Mouse (Mus musculus): Measurements from ENCODE around the gene Pdss2. TPM values are rescaled to one million over a fixed set of nuclear protein-coding genes. Genes with fewer than 3 reads are reported as not detected.

The Pdss2 gene
- polyA plus RNA-seq, 1 experiment from 2014 or later: 15.1 TPM

DNA sequence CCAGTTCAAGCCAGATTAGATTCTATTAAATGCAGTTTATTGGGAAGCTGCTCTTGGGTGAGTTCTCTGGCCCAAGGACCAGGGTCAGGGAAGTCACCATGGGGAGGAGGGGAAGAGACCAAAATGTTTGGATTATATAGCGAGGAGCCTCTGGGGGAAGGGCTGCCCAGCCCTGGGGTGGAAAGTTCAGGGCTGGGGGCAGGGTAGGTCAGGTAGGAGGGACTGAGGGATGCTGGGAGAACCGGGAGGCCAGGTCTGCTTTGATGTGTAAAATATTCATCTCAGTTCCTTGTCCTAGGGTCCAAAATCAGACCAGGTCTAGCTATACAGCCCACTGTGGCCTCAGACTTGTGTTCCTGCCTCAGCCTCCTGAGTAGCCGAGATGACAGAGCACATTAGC is 241.9 kb downstream of the Pdss2 start:
- H3K27ac ChIP-seq (replicated peaks): no peak overlapping the region
- WGBS: 88% methylated on average over 3 of the region's 3 CpGs
- H3K4me1 ChIP-seq: no peaks in the 10 kb centered on the region
- no peaks in the 10 kb centered on the region for H3K36me3 ChIP-seq
- no peaks in the 10 kb centered on the region for H3K27me3 ChIP-seq
- H3K4me2 ChIP-seq (replicated peaks): no peak overlapping the region
- ATAC-seq (replicated peaks): no peak
- H3K4me3 ChIP-seq: no peak overlapping the region
- no peak overlapping the region for H3K9ac ChIP-seq (replicated peaks)
- H3K9me3 ChIP-seq: no peaks in the 10 kb centered on the region

DNA sequence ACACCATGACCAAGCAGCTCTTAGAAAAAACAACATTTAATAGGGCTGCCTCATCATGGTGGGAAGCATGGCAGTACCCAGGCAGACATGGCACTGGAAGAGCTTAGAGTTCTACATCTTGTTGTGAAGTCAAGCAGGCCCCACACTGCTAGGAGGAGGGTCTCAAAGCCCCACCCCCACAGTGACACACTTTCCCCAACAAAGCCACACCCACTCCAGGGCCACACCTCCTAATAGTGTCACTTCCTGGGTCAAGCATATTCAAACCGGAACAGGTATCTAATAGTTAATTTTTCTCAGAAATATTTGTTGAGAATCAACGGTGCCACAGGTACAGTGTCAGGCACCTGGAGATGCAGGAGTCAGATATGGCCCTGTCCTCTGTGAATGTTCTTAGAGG is 244.9 kb downstream of the Pdss2 start:
- Histone ChIP-seq H3K27me3 (no peaks in the 10 kb centered on the region), H3K4me2 (replicated peaks) (no peak overlapping the region), H3K4me3 (no peak overlapping the region), H3K4me1 (no peaks in the 10 kb centered on the region), H3K36me3 (no peaks in the 10 kb centered on the region), H3K27ac (replicated peaks) (no peak overlapping the region), H3K9me3 (no peaks in the 10 kb centered on the region), H3K9ac (replicated peaks) (no peak overlapping the region)
- WGBS: 96% methylated on average over 2 of the region's 2 CpGs
- no peak for ATAC-seq (replicated peaks)

DNA sequence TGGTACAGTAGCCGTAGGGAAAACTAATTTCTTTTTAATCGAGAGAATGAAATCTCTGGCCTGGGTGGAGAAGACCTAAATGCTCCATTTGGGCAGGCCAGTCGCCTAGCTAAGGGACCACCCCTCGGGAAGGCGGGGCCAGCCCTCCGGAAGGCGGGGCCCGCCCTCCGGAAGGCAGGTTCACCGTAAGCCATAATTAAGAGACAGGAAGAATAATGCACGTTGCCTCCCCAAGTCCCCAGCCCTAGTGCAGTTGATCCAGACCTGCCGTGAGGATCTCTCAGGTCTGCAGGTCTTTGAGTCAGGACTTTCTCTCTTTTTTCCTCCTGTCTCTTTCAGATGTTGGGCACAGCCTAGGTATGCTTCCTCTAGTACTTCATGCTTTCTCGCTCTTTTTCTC is 246.4 kb downstream of the Pdss2 start:
- Histone ChIP-seq H3K9me3 (no peaks in the 10 kb centered on the region), H3K27me3 (no peaks in the 10 kb centered on the region), H3K9ac (replicated peaks) (no peak overlapping the region), H3K4me3 (no peak overlapping the region), H3K4me2 (replicated peaks) (no peak overlapping the region), H3K36me3 (no peaks in the 10 kb centered on the region), H3K27ac (replicated peaks) (no peak overlapping the region), H3K4me1 (no peaks in the 10 kb centered on the region)
- ATAC-seq (replicated peaks): no peak
- 46% methylated on average over 13 of the region's 13 CpGs for WGBS

DNA sequence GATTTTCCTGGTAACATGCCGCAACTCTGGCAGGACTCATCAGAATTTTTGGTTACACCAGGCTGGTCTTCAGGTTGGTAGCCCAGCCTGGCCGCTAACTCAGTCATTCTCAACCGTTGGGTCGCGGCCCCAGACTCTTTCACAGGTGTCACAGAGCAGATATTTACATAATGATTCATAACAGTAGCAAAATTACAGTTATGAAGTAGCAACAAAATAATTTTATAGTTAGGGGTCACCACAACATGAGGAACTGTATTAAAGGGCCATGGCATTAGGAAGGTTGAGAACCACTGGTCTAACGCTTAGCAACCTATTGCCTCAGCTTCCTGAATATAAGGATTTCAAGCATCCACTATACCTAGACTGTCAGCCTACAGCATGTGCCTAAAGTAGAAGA is 247.0 kb downstream of the Pdss2 start:
- H3K4me1 ChIP-seq: no peaks in the 10 kb centered on the region
- no peaks in the 10 kb centered on the region for H3K9me3 ChIP-seq
- no peak overlapping the region for H3K9ac ChIP-seq (replicated peaks)
- no peak for ATAC-seq (replicated peaks)
- WGBS: 94% methylated on average over 6 of the region's 6 CpGs
- no peak overlapping the region for H3K27ac ChIP-seq (replicated peaks)
- no peaks in the 10 kb centered on the region for H3K27me3 ChIP-seq
- no peaks in the 10 kb centered on the region for H3K36me3 ChIP-seq
- no peak overlapping the region for H3K4me2 ChIP-seq (replicated peaks)
- no peak overlapping the region for H3K4me3 ChIP-seq

DNA sequence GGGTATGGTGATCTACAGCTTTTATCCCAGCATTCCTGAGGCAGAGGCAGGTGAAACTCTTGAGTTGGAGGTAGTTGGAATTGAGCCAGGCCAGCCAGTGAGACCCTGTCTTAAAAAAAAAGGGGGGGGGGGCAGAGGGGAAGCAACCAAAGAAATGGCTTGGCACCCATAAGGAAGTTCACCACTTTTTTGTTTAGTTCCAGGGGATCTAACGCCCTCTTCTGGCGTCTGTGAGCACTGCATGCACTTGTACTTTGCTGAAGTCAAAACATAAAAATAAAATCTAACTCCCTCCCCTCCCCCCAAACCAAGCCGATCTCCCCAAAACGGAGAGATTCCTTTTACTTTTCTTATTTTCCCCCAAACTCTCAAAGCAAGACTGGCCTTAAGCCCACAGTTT is 254.1 kb downstream of the Pdss2 start:
- ATAC-seq (replicated peaks): no peak
- WGBS: 57% methylated on average over 4 of the region's 4 CpGs
- H3K9ac ChIP-seq (replicated peaks): no peak overlapping the region
- no peaks in the 10 kb centered on the region for H3K36me3 ChIP-seq
- no peak overlapping the region for H3K27ac ChIP-seq (replicated peaks)
- peaks cover 22% of the 10 kb centered on the region for H3K4me1 ChIP-seq
- no peak overlapping the region for H3K4me2 ChIP-seq (replicated peaks)
- H3K27me3 ChIP-seq: no peaks in the 10 kb centered on the region
- no peaks in the 10 kb centered on the region for H3K9me3 ChIP-seq
- H3K4me3 ChIP-seq: no peak overlapping the region

DNA sequence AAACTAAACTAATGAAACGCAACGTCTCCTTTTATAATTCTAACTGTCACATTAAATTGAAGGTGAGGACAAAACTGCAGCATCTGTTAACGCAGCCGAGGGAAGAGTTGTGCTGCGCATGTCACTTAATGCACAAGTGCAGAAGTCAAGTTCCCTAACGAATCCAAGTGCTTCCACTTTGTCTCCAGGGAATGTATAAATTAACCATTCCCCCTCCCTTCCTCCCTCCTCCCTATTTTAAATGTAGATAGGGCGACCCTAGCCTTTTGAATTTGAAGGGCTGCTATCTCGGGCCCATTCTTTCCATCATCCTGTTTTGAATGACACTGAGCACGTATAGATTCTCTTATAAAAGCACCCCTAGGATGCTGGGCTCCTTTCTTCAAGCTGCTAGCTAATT is 256.2 kb downstream of the Pdss2 start:
- ATAC-seq (replicated peaks): no peak
- H3K36me3 ChIP-seq: no peaks in the 10 kb centered on the region
- H3K27me3 ChIP-seq: no peaks in the 10 kb centered on the region
- peak overlapping the region; percentile 99 for H3K27ac ChIP-seq (replicated peaks)
- peaks cover 41% of the 10 kb centered on the region for H3K4me1 ChIP-seq
- 3% methylated on average over 9 of the region's 9 CpGs for WGBS
- peak overlapping the region; percentile 83 for H3K4me2 ChIP-seq (replicated peaks)
- H3K9me3 ChIP-seq: no peaks in the 10 kb centered on the region
- peak overlapping the region; percentile 97 for H3K9ac ChIP-seq (replicated peaks)
- H3K4me3 ChIP-seq: peak overlapping the region; percentile 93

DNA sequence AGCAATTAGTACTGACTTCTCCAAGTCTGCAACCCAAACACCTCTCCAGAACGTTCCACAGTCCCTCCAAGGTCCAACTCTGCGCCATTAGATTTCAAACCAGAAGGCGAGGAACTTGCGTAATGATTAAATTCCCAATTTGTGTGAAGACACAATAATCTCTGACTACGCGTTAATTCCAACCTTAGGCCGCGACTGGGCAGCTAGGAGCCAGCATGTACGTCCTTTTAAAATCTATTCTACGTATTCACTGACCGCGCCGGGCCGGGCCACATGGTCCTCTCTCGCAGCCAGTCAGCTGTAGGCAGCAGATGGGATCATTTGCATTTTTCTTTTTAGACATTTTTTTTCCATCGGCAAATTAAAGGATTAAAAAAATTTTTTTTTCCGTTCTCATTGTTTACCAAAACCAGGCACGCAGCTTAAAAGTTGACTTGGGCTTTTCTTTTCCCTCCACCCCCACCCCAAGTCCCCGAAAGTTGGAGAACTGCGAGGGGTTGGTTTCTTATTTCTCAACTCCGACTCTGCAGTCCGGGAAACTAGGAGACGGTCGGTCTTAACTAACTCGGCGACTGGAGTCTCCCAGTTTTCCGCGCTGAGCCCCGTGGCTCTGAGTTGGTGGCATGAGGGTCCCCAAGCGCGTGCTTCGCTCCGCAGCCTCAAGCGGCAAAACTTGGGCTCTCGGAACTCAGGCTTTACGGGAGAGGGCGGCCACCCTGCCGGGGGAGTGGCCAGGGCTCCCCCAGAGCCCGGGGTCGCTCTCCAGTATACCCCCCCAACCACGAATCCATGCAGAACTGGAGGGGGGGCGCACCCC is 256.8 kb downstream of the Pdss2 start:
- Histone ChIP-seq H3K27me3 (no peaks in the 10 kb centered on the region), H3K9me3 (no peaks in the 10 kb centered on the region), H3K9ac (replicated peaks) (peak overlapping the region; percentile 97), H3K4me1 (peaks cover 47% of the 10 kb centered on the region), H3K27ac (replicated peaks) (peak overlapping the region; percentile 99), H3K36me3 (no peaks in the 10 kb centered on the region), H3K4me2 (replicated peaks) (peak overlapping the region; percentile 83), H3K4me3 (peak overlapping the region; percentile 93)
- under 1% methylated on average over 42 of the region's 42 CpGs for WGBS
- peak; percentile 38 for ATAC-seq (replicated peaks)

DNA sequence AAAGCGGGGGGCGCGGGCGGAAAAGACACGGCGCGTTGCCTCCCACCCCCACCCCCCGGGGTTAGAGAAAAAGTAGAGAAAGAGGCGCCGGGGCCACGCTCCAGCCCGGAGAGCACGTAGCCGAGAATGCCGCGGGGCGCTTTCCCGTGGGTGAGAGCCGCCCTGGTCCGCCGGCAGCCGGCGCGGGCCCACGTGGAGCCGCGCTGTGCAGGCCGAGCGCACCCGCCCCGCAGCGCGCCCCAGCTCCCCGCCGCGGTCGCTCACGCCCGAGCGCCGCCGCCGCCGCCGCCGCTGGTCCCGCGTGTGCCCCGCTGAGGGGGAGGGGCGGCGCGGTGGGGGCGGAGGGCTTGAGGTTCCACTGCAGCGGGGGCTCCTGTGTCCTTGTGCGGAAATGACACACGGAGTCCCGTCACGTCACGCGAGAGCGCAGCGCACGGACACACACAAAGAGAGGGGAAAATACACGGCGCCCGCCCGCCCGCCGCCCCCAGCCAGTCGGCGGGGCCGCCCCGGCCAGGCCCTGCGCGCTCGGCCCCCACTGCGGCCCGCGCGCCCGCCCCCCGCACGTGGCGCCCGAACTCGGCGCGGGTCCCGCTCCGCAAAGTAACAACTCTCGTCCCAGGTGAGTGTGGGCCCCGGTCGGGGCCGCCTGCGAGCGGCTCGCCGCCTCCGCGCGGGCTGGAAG is 257.6 kb downstream of the Pdss2 start, which contains the start of gene Bend3:
Gene Bend3 (plus strand): TSS at position 81 of the 685 bp plus-strand sequence.
- peak within 1 kb of the TSS; percentile 93 for H3K4me3 ChIP-seq
- peak within 1 kb of the TSS; percentile 83 for H3K4me2 ChIP-seq (replicated peaks)
- H3K9me3 ChIP-seq: no peaks in the 10 kb centered on the region
- peak within 1 kb of the TSS; percentile 97 for H3K9ac ChIP-seq (replicated peaks)
- peaks cover 55% of the 10 kb centered on the region for H3K4me1 ChIP-seq
- peak; percentile 67 for ATAC-seq (replicated peaks)
- no peaks in the 10 kb centered on the region for H3K36me3 ChIP-seq
- WGBS: under 1% methylated on average over 85 of the region's 101 CpGs
- H3K27me3 ChIP-seq: no peaks in the 10 kb centered on the region
- H3K27ac ChIP-seq (replicated peaks): peak within 1 kb of the TSS; percentile 99

DNA sequence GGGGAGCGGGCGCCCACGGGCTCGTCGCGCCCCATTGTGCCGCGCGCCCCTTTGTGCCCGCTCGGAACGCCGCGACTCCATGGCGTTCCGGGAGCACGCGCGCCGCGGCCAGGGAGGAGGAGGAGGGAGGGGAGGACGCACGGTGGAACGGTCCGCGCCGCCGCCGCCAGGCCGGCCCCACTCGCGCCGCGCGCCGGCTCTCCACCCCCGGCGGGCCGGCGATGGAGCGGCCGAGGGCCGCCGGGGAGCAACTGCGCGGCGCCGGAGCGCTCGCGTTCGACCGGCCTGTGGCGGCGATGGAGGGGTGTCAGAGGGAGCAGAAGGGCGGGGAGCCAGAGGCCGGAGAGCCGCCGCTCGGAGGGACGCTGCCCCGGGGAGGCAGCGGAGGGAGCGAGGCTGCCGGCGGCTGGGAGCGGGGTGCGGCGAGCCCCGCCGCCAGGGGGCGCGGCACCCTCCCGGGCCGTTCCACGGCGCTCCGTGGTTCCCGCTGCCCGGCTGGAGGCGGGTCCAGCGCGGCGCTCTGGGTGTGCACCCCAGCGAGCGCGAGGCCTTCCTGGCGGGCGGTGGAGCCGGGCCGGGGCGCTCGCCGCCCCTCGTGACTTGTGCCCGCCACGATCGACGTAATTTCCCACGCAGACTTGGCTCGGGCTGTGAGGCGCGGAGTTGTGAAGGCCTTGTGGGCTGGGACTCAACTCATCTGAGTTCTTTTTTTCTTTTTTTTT is 258.3 kb downstream of the Pdss2 start:
- Histone ChIP-seq H3K9ac (replicated peaks) (peak overlapping the region; percentile 97), H3K4me2 (replicated peaks) (peak overlapping the region; percentile 83), H3K27ac (replicated peaks) (peak overlapping the region; percentile 99), H3K4me1 (peaks cover 55% of the 10 kb centered on the region), H3K4me3 (peak overlapping the region; percentile 93), H3K9me3 (no peaks in the 10 kb centered on the region), H3K27me3 (no peaks in the 10 kb centered on the region), H3K36me3 (no peaks in the 10 kb centered on the region)
- peak; percentile 80 for ATAC-seq (replicated peaks)
- under 1% methylated on average over 65 of the region's 103 CpGs for WGBS

DNA sequence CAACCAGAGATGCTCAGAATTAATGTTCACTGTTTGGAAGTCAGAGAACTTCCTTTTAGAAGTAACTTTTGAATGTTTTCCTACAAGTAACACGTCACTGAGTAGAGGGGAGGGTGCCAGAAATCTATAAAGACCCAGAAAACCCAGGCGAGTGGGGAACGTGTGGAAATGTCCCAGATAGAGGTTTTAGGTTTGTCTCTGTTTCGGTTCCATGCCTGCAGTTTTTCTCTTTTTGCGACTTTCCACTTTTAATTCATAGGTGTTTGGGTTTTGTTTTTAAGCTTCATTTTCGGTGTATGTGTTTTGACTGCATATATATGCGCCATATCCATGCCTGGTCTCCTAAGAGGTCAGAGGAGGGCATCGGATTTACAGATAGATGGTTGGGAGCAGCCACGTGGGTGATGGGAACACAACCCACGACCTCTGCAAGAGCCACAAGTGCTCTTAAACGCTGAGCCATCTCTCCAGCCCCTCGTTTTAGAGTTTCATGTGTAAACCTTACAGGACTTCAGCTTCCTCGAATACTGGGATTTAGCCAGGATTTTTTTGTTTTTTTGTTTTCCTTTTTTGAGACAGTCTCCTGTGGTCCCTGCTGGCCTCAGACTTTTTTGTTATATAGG is 259.1 kb downstream of the Pdss2 start:
- H3K36me3 ChIP-seq: no peaks in the 10 kb centered on the region
- no peaks in the 10 kb centered on the region for H3K9me3 ChIP-seq
- peak overlapping the region; percentile 83 for H3K4me2 ChIP-seq (replicated peaks)
- 2% methylated on average over 13 of the region's 13 CpGs for WGBS
- no peaks in the 10 kb centered on the region for H3K27me3 ChIP-seq
- peaks cover 51% of the 10 kb centered on the region for H3K4me1 ChIP-seq
- ATAC-seq (replicated peaks): no peak
- peak overlapping the region; percentile 93 for H3K4me3 ChIP-seq
- H3K27ac ChIP-seq (replicated peaks): peak overlapping the region; percentile 99
- peak overlapping the region; percentile 97 for H3K9ac ChIP-seq (replicated peaks)

DNA sequence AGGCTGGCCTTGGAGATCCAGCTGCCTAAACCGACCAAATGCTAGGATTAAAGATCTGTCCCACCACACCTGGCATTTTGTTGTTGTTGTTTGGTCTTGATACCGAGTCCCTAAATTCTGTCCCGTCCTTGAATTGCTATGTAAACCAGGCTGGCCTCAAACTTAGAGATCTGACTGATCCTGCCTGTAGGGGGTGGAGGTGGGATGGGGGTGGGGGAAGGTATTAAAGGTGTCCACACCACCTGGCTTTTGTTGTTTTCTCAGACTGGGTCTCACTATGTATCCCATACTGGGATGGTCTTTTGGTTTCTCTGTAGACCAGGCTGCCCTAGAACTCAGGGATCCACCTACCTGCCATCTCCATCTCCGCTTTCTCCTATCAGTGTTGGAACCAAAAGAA is 259.9 kb downstream of the Pdss2 start:
- Histone ChIP-seq H3K36me3 (no peaks in the 10 kb centered on the region), H3K4me1 (peaks cover 51% of the 10 kb centered on the region), H3K27me3 (no peaks in the 10 kb centered on the region), H3K27ac (replicated peaks) (no peak overlapping the region), H3K9me3 (no peaks in the 10 kb centered on the region), H3K4me3 (no peak overlapping the region), H3K4me2 (replicated peaks) (0 out of 2 replicates have a peak overlapping the region, but pooled peaks have one; percentile 83), H3K9ac (replicated peaks) (no peak overlapping the region)
- WGBS: 41% methylated on average over 4 of the region's 4 CpGs
- no peak for ATAC-seq (replicated peaks)

DNA sequence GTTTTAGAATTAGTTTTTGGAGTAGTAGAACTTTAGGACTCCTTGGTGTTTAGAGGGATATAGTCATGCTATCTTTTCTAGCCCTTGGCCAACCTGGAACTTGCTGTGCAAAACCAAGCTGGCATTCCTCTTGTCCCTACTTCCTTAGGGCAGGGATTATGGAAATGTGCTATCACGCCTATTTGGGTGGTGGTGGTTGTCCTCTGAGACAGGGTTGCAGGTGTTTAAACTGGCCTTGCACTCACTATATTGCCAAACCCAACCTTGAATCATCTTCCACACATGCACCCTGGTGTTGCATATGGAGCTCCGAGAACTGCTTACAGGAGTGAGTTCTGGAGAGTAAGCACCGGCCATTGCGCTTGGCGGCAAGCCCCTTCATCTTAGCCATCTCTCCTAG is 260.7 kb downstream of the Pdss2 start:
- Histone ChIP-seq H3K27me3 (no peaks in the 10 kb centered on the region), H3K36me3 (no peaks in the 10 kb centered on the region), H3K9ac (replicated peaks) (no peak overlapping the region), H3K4me3 (no peak overlapping the region), H3K9me3 (no peaks in the 10 kb centered on the region), H3K27ac (replicated peaks) (no peak overlapping the region), H3K4me1 (peaks cover 50% of the 10 kb centered on the region), H3K4me2 (replicated peaks) (no peak overlapping the region)
- ATAC-seq (replicated peaks): no peak
- 93% methylated on average over 5 of the region's 5 CpGs for WGBS

Data from forebrain, embryonic 15.5 days (tissue).